Mouse (Mus musculus) layer of hippocampus, adult 2 months (tissue): ENCODE results near the gene Arvcf. TPM values are rescaled to one million over a fixed set of nuclear protein-coding genes. Genes with fewer than 3 reads are reported as not detected.

Source experiments
- DNase-seq, 2 experiments: peaks; one replicate each; pipeline ENCODE4 v3.0.0; 2022; ENCODE audit warnings: low spot score in 2 of 2
- H3K27ac ChIP-seq: fragments of 200-600 bp; 2 replicates; pipeline ENCODE4 v1.8.1; 2022
- H3K4me3 ChIP-seq: fragments of 200-600 bp; 2 replicates; pipeline ENCODE4 v1.8.1; 2022; ENCODE audit warnings: mild to moderate bottlenecking
- CTCF ChIP-seq: fragments of 200-600 bp; conservative IDR thresholded peaks from 2 replicates; pipeline ENCODE4 v1.8.1; 2022; ENCODE audit warnings: antibody characterized with exemption, mild to moderate bottlenecking, moderate library complexity
- long read RNA-seq, 2 experiments: library from polyadenylated mRNA; stranded (forward); transcript quantifications; one replicate each; pipeline ENCODE4 v2.0.0; 2021; ENCODE audit warnings: borderline mapping rate in 2 of 2
- total RNA-seq, 2 experiments: library from RNA; stranded (reverse); gene quantifications; 2 replicates each; pipeline ENCODE4 v1.2.3; 2021

The Arvcf gene
- total RNA-seq = 10 to 100 TPM; 40.4 to 41.4 TPM
- long read RNA-seq, experiment 1, full-length matches to known transcripts = 5 of 14 reads
- long read RNA-seq, experiment 1, partial matches to known transcripts = 5 of 14 reads
- long read RNA-seq, experiment 1, other reads (novel, unspliced or antisense) = 4 of 14 reads
- long read RNA-seq, experiment 2, full-length matches to known transcripts = 5 of 14 reads
- long read RNA-seq, experiment 2, partial matches to known transcripts = 4 of 14 reads
- long read RNA-seq, experiment 2, other reads (novel, unspliced or antisense) = 5 of 14 reads

DNA sequence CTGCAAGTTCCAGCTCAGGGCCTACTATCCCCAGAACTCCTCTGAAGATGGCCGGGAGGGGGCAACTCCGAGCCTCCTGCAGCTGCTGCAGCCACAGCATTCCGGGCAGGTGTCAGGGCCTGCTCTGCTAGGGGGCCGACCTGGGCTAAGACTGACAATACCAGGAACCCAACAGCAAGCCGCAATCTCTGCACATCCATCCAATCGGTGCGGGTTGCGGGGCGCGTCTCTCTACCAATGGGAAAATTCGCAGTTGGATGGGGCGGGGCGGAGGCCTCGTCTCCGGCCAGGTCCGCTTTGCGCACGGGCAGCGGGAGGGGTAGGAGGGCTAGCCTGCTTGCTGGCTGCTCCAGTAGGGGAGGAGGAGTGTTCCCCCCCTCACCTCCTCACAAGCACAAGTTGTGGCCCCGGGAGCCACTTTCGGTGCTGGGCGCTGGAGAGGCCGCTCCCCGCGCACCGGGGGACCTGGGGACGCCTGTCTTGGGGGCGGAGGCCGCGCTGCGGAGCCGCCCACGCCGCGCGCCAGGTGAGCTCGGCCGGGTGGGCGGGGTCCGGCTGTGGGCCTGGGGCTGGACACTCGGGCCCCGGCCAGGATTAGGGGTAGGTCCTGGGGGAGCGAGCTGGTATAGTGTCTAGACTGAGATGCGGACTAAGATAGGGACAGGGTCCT, at the start of gene Arvcf, which contains the start of gene Tango2:
Arvcf (plus strand) TSS at position 252 of the 670 bp plus-strand sequence.
Tango2 (minus strand) TSS at position 173 of the 670 bp plus-strand sequence.
- peak; percentile 57 for TF ChIP-seq CTCF
- Histone ChIP-seq H3K4me3 (peak within 1 kb of the TSS; percentile 73), H3K27ac (peak within 1 kb of the TSS; percentile 89)
- DNase-seq = peak; percentile 91 to 95

DNA sequence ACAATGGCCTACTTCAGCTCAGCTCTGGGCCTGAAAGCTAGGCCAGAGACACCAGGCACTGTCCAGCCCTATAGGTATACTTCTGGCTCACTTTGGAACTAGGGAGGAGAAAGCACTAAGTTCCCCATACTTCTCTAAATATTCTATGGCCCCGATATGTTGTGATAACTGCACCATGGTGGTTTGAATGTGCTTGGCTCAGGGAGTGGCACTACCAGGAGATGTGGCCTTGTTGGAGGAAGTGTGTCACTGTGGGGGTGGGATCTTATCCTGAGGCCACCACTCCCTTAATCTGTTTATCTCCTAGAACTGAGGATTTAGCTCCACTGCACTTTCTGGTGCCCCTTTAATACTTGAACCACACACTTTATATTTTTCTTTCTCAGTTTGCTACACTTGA, 39.8 kb upstream of the Arvcf start:
- no peak for TF ChIP-seq CTCF
- peak overlapping the region; percentile 40; the same call in 1 of the 2 replicates for H3K27ac ChIP-seq
- no peak for DNase-seq
- no peak overlapping the region for H3K4me3 ChIP-seq

DNA sequence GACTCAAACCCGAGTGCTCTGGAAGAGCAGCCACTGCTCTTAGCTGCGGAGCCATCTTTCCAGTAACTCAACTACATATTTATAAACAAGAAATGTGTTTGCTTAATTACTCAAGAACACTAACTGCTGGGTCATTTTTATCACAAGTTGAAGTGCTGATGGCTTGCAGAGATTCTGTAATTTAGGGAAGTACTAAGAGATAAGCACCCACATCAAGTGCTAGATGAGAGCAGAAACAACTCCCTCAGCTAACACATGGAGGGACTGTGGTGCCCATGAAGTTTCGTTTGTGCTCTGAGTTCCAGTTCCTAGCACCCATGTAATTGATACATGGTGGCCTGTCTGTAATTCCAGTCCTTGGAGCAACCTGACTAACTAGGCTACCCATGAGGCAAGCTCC, 29.0 kb upstream of the Arvcf start:
- no peak for TF ChIP-seq CTCF
- no peak for DNase-seq
- Histone ChIP-seq H3K4me3 (no peak overlapping the region), H3K27ac (no peak overlapping the region)

DNA sequence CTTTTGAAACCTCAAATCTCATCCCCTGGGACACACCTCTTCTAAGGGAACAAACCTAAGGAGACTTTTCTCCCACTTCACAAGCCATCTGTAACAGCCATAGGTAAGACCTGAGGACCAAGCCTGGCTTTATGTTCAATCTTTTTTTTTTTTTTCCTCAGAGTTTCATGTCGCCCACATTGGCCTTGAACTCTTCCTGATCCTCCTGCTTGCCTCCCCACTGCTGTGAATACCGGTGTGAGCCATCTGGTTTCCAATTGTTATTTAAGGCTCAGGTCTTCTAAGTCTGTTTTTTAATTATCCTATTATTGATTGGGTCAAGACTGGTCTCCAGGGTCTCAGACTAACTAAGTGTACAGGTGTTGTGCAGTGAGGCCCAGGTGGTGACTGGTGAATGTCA, 26.5 kb upstream of the Arvcf start:
- H3K27ac ChIP-seq = no peak overlapping the region
- TF ChIP-seq CTCF = no peak
- DNase-seq = no peak
- H3K4me3 ChIP-seq = no peak overlapping the region

DNA sequence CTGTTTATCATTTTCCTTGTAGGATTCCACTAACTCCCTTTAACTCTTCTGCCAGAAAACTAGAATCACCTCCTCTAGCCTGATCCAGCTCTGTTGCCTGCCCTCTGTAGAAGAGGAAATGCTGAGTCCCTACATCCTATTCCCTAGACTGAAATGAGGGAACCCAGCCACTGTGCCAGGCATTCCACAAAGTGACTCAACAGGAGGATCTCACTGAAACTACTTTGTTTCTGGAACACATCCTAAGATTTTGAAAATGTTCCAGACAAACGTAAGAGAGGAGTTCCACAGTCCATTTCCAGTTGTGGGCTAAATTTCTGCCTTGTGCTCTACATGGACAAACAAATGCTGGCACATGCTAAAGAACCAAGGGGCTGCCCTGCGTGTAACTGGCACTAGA, 24.5 kb upstream of the Arvcf start:
- no peak for TF ChIP-seq CTCF
- no peak overlapping the region for H3K27ac ChIP-seq
- no peak overlapping the region for H3K4me3 ChIP-seq
- no peak for DNase-seq

DNA sequence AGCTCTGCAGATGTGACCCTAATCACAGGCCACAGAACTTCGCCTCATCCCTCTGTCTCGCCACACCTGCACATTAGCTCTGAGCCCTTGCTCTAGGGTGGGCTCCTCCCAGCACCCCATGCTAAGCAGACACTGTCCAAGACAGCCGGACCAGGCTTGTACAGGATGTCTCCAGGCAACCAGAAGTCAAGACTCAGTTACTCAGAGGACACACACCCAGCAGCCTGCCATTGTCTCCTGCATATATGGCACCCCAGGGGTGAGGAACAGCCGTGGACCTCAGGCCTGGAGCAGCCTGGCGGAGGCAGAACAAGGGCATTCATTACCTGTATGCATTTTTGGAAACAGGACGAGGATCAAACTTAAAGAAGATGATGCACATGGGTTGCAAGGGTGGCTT, 24.0 kb upstream of the Arvcf start:
- no peak overlapping the region for H3K4me3 ChIP-seq
- DNase-seq = no peak
- no peak overlapping the region for H3K27ac ChIP-seq
- TF ChIP-seq CTCF = no peak

DNA sequence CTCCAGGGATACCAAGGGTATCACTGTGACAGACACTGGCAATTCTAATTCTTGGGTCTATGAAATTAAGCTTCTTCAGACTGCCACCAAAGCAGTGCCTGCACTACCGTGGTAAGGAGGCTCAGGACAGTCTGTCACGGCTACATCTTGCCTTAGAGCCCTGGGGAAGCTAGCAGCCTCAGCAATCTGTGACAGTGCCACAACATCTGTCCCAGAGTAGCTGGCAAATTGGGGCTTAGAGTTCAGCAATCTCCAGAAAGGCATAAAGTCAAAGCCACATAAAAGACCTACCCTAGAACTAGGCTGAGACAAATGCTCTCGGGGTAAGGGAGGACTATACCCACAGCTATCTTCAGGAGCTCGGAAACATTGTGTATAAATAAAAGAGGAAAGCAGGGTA, 22.2 kb upstream of the Arvcf start:
- H3K4me3 ChIP-seq = no peak overlapping the region
- no peak for TF ChIP-seq CTCF
- H3K27ac ChIP-seq = no peak overlapping the region
- no peak for DNase-seq

DNA sequence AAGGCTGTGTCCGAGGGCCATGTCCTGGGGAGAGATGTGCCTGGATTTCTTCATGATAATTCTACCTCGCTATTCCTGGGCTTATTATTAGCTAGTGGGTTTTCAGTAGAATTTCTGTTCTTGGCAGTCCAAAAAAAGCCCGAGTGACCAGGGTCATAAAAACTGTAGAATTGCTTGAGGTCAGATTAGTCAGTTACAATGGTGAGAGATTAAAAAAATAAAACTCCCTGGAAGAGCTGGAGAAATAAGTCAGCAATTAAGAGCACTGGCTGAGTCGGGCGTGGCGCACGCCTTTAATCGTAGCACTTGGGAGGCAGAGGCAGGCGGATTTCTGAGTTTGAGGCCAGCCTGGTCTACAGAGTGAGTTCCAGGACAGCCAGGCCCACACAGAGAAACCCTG, 20.0 kb upstream of the Arvcf start:
- DNase-seq = no peak
- H3K27ac ChIP-seq = no peak overlapping the region
- TF ChIP-seq CTCF = no peak
- no peak overlapping the region for H3K4me3 ChIP-seq

DNA sequence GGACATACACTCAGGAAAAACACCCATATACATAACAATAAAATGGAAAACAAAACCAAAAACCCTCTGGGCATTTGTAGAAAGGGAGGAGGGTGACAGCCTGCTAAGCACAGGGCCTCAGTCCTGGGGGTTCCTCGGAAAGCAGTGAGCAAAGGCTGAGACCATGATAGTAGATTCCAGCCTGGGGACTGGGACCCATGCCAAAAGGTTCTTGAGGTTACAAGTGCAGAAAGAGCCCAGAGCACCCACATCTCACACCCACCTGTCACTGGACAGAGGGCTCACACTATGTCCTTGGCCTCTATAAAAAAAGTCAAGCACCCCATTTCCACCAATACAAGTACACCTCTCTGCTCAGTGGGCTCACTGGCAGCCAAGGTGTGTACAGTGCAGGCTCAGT, 19.5 kb upstream of the Arvcf start:
- TF ChIP-seq CTCF = no peak
- Histone ChIP-seq H3K4me3 (no peak overlapping the region), H3K27ac (no peak overlapping the region)
- no peak for DNase-seq

DNA sequence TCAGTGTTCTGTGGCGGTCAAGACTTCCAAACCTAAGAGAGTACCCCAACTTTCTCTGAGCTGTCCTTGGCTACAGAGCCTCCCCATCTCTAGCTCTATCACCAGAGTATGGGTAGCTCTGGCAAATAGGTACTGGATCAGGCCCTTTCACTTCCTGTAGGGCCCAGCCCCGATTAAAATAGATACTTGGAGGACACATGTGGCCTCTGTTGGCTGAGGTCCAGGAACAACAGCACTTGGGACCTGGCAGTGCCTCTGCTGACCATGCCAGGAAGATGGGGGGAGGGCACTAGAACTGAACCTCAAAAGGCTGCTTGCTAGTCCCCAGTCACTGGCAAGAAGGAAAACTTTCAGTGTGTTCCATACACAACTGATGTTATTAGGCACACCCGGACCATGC, 14.0 kb upstream of the Arvcf start:
- no peak overlapping the region for H3K4me3 ChIP-seq
- no peak overlapping the region for H3K27ac ChIP-seq
- TF ChIP-seq CTCF = no peak
- no peak for DNase-seq

DNA sequence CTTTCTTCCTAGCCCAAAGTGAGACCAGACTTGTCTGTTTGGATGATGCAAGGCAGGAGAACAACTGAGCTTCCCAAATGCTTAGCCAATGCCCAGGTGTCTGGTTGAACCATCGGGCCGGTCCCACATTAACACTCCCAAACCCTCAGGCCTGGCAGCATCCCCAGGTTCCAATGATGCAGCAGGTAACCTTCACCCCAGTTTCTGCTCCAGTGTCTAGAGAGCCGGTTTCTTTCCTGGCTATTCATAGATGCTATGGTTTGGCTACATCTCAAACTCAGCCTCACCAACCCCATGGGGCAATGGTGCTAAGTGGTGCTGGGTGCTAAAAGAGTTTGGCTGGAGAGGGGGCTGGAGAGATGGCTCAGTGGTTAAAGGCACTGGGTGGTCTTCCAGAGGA, 12.0 kb upstream of the Arvcf start:
- no peak for DNase-seq
- no peak overlapping the region for H3K27ac ChIP-seq
- no peak for TF ChIP-seq CTCF

DNA sequence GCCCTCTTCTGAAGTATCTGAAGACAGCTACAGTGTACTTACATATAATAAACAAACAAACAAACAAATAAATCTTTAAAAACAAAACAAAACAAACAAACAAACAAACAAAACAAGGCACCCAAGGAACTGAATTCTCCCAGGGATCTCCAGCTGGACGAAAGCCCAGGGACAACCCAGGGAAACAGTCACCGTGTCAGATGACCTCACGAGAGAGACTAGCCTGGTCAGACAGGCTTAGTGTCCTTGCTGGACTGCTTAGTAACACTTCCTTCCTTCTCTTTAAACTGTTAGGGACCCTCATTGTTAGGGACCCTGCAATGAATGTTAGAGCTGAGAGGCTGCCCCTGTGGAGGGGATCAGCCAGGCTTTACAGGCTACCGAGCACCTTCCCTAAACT, 10.7 kb upstream of the Arvcf start:
- H3K4me3 ChIP-seq = no peak overlapping the region
- TF ChIP-seq CTCF = no peak
- no peak overlapping the region for H3K27ac ChIP-seq
- DNase-seq = no peak

More for the DNA sequence above, 12.0 kb upstream of the Arvcf start:
- H3K4me3 ChIP-seq = no peak overlapping the region

DNA sequence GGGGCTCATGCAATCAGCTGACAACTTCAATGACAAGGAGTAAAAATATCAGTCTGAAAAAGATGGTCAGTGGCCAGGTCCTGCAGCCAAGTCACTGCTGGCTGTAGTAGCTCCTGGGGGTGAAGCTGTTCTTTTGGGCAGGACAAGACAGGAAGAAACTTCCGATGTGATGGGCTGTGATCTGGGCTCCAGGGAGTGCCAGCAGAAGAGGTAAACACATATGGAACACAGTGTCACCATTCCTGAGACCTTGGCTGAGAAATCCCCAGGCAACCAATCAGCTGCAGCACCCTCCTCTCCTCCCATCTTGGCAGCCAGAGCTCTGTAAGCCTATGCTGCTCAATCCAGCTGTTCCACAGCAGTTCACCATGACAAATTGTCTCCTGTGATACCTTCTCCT, 8.1 kb upstream of the Arvcf start:
- no peak for DNase-seq
- Histone ChIP-seq H3K27ac (0 out of 2 replicates have a peak overlapping the region, but pooled peaks have one; percentile 7), H3K4me3 (no peak overlapping the region)
- no peak for TF ChIP-seq CTCF

DNA sequence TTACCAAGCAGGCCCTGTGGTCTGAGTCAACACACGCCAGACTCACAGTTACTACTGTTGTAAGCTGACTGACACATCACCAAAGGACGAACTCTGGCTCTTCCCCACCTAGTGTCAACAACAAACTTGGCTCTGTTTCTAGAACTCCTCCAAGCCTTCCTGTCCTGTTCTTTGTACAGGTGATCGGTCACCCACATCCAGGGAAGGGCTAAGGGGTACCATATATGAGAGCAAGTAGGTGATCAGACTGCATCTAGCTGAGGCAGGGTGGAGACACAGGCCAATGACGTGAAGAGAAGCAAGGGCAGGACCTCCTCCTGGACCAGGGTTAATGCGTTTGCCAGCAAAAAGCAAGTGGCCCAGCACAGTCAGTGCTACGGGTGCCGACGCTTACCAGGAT, 6.4 kb upstream of the Arvcf start:
- Histone ChIP-seq H3K27ac (no peak overlapping the region), H3K4me3 (no peak overlapping the region)
- no peak for TF ChIP-seq CTCF
- no peak for DNase-seq
